Mouse (Mus musculus) hematopoietic stem cell, adult 5-6 weeks (primary cell): ENCODE measurements at regions not wholly inside any gene's neighbourhood (a gene's known extent, or its start where the extent isn't known, plus 50 kb on each side); places are given as distances from the start of the nearest gene placed in this dataset.

ENCODE experiments used
- ATAC-seq, 2 experiments: fragments of 125-278 bp in 1 of 2; replicated peaks in 1 of 2; 2 replicates each; pipeline ENCODE4 v1.8.0; 2016 to 2017; ENCODE audit warnings: inconsistent platforms in 2 of 2, mild to moderate bottlenecking in 2 of 2, moderate number of reproducible peaks in 2 of 2, low read depth in 1 of 2, moderate TSS enrichment in 1 of 2; ENCODE audit not compliant: low FRiP score in 2 of 2, poor library complexity in 2 of 2, severe bottlenecking in 2 of 2, insufficient read depth in 1 of 2, low TSS enrichment in 1 of 2

DNA sequence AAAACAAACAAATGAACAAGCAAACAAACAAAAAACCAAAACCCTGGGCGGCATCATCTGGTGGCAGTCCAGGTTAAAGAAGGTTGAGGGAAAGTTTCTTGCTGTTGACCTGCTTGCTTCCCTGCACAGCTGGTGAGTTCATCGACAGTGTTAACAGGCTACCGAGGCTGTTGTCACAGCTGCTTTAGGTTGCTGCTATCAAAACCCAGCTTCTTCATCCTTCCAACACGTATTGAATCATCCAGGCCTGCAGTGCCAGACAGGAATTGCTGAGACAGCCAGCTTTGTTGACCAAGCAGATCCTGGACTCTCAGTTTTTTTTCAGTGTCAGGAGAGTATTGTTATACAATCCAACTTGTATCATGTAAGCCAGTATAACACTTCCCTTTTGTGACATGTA, 81.0 kb upstream of the Megf9 start:
- ATAC-seq = no peak

DNA sequence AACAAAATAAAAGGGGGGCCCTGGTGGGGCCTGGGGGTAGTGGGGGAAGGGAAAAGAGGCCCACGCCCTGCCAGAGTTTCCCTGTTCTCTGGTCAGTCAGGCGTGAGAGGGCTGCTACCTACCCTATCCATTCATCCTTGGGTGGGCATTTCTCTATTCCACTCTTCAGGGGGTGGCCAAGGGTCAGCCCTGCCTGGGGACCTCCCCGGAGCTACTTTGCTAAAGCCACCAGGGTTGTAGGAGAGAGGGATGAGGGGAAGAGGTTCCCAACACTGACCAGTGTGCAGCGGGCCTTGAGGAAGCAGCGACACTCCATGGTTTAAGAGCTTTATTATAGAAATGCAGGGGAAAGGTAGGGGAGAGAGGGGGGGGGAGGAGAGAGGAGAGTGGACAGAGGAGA, 79.6 kb upstream of the Megf9 start:
- no peak for ATAC-seq

- peak; percentile 48 to 58; a peak in 2 of 4 replicates for ATAC-seq
Observed at GRCm38 (mm10) chr4:70603209-70603852, 68.5 kb upstream of the Megf9 start.

DNA sequence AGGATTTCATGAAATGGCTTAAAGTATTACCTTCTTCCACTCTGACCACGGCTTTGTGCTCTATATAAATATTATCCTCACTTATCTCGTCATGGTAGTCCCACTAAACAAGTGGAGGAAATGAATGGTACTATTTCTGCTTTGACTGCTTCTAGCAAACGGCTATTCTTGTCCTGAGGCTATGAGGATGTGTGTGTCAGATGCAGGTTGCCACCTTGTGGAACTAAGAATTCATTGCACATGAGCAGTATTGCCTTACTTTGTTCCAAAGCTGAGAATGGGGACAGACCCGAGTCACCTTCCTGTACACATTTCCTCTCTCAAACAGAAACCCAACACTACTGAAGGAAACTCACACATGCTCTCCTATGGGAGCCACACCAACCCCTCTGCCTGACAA, 66.5 kb upstream of the Megf9 start:
- ATAC-seq = peak; percentile 91 to 93
